Mouse (Mus musculus) frontal cortex, postnatal 25 days (tissue): ENCODE measurements around the gene Zfp667.
"Not testable (repeated sequence)": the region's sequence is repeated elsewhere in the genome, so short reads cannot be mapped to it uniquely, and the experiment has no call there.

Experiments used
- DNase-seq, 2 experiments: peaks; one replicate each; pipeline ENCODE4 v3.0.0; 2022; ENCODE audit warnings: low spot score in 2 of 2

Zfp667 gene

DNA sequence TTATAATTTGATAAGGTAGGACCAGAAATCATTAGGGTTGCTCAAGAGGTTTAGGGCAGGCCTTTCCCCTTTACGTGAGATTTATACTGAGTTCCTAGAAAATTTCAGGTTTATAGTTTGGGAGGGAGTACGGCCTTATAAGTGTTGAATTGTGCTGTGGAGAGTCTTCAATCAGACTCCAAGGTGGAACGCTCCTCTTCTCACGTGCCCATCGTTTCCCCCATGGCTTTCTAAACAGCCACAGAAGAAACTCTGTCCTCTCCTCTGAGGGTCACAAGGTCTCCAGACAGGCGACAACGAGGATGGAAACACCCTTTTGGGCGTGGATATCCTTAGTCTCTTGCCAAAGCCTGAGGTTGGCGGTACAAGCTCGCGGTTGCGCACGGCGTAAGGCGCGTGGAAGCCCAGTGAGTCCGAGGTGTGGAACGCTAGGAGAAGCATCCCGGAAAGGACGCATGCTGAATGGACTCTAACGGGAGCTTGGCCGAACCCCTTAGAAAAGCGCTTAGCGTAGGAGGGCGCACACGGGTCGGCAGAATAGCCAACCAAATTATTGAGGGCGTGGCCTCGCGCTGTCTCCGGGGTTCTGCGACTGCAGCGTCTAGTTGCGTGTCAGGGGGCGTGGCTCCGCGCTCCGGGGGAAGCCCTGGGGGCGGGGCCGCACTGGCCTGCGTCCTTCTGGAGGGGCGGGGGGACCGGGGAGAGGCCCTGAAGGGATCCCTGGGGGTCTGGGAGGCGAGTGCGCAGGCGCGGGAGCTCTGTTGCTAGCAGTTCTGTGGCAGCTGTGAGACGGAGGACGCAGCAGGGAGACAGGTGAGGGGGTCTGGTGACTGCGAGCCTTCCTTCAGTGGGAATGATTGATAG lies at the start of gene Zfp667:
Gene Zfp667 (plus strand): TSS at position 738 of the 864 bp plus-strand sequence.
- DNase-seq, result peak; percentile 95 to 97

DNA sequence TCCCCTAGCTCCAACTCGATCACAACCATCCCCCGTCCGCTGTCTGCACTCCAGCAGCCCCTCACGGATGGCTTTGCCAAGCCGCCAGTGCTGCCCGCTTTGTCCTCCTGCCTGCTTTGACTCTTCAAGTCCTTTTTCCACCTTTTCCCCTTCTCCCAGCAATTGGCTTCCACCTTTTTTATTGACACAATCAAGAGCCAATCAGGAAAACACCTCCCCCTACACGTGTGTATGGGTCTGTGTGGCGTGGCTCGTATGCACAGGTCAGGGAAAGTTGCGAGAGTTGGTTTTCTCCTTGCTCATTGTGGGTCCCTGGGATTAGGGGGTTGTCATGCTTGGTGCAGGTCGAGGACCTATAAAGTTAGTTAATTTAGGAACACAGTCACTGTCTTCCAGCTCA lies 46.6 kb upstream of the Zfp667 start:
- no peak for DNase-seq

DNA sequence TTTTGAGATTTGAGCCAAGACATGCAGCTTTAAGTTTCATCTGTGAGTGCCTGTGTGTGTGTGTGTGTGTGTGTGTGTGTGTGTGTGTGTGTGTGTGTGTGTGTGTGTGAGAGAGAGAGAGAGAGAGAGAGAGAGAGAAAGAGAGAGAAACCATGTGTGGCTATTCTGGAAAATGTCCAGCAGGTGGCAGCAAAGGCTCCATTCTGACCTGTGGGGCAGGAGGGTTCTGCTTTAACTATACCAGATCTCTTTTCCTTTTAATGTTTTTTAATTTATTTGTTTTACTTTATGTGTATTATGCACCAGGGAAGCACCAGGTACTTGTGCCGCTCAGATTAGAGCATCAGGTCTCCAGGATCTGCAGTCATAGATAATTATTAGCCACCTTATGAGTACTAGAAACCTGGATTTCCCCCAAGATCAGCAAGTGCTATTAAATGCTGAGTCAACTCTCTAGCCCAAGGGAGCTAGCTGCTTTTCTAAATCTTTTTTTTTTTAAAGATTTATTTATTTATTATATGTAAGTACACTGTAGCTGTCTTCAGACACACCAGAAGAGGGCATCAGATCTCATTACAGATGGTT lies 45.4 kb upstream of the Zfp667 start:
- peak in 1 of 2 experiments; percentile 6 for DNase-seq

DNA sequence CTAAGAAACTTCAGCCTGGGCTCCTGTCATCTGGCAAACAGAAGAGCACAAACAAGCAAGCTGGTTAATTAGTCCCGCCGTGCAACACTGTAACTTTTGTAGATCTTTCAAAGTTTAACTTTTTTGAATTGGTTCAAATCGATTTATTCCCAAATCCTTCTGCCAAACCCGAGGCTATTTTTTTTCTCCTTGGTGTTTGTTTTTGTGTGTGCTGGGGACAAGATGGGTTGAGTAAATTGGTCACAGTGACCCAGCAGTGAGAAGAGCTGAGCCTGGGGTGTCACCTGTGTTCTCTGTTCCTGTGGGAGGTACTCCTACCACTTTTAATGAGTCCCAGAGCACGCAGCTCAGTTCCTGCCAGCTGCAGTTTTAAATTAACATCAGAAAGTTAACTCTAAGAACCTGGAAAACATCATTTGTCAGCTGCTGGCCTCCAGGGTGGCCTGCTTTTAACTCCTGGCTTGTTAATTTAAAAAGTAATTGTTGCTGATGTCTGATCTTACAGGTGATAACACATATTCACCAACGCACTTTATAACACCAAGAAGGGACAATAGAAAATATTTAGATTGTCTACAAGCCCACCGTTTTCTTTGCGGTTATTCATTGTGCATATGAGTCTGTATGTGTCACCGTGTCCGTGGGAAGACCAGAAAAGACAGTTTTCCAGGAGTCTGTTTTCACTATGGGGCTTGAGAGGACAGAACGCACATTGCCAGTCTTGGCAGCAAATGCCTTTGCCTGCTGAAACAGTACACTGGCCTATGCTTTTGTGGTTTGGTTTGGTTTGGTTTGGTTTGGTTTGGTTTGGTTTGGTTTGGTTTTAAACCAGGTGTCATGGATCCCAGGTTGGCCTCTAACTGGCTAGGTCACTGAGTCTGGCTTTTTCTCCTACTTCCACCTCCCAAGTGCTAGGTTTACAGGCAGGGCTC lies 41.8 kb upstream of the Zfp667 start:
- no peak for DNase-seq

DNA sequence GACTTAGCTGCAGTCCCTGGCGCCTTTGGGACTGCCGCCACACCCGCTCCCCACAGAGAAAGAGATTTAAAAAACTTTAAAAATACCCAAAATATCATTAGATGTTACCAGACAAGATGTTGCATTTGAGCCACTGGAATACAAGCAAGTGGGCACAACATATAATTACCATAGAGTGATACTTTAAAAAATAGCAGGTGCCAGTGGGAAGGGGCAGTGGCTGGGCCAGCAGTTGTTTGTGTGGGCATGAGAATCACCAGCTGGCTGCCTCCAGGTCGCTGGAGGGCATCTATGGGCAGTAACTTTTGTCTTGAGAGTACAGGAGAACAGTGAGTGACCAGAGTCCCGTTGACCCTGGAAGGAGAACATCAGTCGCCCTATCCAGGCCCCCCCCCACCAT lies 34.0 kb upstream of the Zfp667 start, which contains the start of gene Epp13:
Gene Epp13 (plus strand): TSS at position 301 of the 400 bp plus-strand sequence.
- no peak for DNase-seq

DNA sequence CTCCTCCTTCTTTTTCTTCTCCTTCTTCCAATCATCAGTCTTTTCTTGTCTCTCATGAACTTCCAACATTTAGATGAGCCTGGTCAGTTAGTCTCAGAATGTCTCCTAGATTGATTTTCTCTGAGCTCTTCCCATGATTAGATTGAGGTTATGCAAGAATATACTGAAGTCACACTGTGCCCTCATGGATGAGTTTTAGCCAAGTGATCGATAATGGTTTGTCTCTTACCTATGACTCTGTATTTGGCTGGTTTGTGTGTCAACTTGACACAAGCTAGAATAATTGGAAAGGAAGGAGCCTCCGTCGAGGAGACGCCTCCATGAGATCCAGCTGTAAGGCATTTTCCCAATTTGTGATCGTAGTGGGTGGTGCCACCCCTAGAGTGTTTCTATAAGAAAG lies 31.9 kb upstream of the Zfp667 start:
- DNase-seq, result no peak

DNA sequence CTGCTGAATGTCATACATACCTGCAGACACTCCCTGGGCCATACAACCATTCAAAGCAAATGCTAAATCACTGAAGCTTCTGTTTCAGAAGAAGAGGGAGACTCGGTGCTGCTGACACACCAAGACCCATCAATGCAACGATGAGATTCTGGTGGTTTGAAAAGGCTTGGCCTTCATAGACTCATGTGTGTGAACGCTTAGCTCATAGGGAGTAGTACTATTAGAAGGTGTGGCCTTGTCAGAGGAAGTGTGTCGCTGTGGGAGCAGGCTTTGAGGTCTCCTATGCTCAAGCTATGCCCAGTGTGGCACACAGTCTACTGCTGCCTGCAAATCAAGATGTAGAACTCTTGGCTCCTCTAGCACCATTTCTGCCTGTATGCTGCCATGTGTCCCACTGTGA lies 29.0 kb upstream of the Zfp667 start:
- no peak for DNase-seq

DNA sequence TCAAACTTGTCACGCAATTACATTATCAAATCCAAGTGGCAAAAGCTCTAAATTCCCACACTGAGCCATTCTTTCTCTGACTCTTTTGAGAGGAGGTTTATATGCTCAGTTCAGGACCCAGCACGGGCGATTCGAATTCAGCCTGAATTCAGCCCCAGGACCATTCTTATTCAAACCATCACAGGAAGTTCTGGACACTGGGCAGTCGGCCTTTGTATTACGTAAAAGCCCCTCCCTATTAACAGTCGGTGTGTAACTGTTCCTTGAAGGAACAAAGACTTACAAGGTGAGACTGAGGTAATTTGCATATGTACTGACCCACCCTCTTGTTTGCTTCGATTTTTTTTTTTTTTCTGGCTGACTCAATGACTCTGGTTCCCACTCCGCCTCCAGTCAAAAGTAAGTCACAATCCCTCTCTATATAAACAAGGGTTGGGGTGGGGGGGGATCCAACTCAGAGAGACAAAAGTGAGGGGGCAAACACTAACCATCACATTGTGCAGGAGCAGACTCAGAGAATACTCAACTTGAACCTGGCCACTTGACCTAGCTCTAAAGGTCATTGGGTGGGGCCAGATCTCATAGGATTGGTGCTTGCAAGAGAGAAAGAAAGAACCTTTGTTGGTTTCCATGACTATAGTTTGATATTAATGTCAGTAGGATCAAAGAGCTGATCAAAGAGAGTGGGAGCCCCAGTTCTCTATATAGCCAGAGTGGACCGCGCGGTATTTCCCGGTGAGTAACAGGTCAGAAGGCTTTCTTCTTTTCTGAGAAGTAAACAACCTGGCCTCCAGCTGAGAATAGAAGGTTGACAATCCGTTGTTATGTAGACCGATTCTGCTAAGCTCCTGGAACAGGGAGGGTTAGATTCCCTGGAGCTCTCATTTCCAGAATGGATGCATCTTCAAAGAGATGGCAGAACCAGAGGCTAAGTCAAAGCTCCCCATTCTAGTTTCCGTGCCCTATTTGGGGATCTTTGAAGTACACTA lies 27.9 kb upstream of the Zfp667 start:
- no peak for DNase-seq

DNA sequence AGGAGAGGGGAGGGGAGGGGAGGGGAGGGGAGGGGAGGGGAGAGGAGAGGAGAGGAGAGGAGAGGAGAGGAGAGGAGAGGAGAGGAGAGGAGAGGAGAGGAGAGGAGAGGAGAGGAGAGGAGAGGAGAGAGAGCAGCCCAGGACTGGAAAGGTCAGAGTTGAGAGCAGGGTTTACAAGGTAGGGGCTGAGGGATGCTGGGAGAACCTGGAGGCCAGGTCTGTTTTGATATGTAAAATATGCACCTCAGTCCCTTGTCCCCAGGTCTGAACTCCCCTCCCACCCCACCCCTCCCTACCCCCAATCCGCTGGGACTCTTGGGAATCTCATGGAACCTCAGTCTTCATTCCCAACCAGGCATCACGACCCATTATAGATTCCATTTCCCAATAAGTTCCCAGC lies 26.4 kb upstream of the Zfp667 start:
- not testable (repeated sequence) for DNase-seq

DNA sequence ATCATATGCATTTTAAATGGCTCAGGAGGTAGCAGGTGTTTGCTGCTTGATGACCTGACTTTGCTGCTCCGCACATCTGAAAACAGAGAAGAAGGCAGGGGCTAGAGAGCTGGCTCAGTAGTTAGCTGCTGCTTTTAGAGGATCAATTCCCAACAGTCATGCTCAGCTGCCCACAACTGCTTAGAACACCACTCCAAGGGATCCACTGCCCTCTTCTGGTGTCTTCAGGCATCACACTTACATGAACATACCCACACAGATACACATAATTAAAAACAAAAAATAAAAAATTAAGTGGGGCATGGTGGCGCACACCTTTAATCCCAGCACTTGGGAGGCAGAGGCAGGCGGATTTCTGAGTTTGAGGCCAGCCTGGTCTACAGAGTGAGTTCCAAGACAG lies 24.3 kb upstream of the Zfp667 start:
- DNase-seq, result no peak

DNA sequence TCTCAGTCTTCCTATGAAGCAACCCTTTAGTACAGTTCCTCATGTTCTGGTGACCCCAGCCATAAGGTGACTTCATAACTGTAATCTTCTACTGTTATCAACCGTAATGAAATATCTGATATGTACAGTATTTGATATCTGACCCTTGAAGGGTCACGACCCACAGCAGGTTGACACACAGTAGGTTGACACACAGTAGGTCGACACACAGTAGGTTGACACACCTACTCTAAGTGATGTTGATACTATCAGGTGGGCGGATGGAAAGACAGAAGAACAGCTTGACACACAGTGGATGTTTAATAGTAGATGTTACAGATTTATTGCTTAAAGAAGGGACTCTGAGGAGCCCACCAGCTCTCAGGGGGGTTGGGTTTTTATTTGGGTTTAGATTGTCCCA lies 23.4 kb upstream of the Zfp667 start:
- DNase-seq, result no peak

DNA sequence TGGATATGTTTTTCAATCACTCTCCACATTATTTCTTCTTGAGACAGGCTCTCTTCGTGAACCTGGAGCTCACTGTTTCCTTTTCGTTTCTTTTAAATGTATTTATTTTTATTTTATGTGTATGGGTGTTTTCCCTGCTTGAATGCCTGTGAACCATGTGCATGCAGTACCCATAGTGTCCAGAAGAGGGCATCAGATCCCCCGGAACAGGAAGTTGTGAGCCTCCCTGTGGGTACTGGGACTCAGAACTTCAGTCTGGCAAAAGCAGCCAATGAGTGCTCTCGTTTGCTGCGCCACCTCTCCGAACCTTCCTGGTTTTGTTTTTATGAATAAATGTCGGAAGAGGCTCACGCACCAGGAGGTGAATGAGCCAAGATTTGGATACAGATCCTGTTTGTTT lies 20.7 kb upstream of the Zfp667 start:
- no peak for DNase-seq

DNA sequence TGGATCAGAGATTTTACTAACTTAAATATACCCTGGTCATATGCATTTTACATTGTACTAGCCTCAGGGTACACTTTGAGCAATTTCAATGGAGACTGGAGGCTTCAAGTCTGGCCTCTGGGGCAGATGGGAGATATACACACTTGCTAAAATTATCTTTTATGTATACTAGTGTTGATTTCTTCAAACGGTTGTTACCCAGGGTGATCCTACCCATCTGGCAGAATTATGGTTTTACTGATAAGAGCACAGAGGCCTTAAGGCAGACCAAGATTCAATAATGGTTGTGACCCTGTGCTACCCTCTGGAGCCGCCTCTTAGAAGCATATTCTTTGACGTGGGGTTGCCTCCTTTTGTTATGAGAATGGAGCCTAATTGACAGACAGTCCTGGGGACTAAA lies 8.5 kb upstream of the Zfp667 start:
- no peak for DNase-seq

DNA sequence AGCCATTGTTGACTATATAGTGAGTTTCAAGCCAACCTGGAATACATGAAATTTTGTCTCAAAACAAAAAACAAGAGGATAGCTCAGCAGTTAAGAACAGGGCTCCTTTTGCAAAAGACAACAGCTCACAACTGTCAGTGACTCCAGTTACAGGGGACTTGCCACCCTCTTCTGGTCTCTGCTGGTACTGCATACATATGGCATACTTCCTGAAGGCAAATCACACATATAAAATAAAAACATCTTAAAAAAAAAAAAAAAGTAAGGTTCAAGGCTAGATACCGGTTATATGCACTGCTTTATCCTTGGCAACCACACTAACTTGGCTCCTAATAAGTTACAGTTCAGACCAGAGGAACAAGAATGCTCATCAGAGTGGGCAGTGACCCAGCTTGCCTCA lies 3.6 kb upstream of the Zfp667 start:
- DNase-seq, result peak; percentile 50 to 70

DNA sequence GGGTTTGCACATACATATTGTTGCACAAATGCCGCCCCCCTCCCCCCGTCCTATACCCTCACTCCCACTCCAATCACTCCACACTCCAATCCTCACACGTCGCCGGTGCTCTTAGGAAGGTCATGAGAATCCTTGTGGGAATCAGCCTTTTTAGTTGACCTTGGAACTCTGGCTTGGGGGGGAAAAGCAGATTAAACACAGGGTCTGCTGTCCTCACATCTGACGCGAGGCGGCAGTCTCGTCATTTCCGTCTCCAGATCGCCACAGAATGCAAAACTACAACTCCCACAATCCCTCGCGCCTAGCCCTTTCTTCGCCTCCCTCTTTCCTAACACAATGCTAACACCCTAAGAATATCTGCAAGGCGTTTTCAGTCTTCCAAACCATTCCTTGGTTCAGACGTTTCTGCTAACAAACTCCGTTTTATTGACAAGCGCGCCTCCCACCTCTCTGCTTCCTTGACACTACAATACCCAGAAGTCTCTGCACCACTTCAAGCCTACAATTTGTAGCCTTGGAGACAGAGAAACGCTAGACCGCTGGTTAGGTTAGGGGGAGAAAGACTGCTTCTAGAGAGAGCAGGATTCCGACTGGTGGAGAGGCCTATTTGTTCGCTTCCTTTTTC lies 2.8 kb upstream of the Zfp667 start:
- DNase-seq, result peak; percentile 59 to 72

DNA sequence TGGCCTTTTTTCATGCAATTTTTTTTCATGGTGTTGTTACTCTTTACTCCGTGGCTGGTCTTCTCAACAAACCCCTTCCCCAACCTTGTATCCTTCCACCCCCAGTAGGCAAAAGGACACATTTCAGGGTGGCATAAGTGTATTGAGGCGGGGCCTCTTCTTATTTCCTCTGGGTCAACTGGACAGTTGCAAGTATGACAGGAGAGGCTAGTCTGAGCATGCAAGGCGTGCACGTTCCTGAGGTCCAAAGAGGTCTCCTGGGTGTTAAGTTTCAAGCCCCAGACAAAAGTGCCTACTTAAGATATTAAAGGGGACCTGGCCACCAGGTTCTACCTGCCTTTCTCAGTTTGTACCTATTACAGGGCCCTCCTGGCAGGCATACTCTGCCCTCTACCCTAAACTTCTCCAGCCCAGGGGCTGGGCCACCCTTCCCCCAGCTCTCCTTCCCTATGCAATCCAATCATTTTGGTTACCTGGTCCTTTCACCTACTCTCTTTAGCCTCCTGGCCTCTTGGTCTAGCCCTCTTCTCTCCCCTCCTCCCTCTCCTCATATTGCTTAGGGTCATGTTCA lies 1.9 kb upstream of the Zfp667 start:
- DNase-seq, result no peak

DNA sequence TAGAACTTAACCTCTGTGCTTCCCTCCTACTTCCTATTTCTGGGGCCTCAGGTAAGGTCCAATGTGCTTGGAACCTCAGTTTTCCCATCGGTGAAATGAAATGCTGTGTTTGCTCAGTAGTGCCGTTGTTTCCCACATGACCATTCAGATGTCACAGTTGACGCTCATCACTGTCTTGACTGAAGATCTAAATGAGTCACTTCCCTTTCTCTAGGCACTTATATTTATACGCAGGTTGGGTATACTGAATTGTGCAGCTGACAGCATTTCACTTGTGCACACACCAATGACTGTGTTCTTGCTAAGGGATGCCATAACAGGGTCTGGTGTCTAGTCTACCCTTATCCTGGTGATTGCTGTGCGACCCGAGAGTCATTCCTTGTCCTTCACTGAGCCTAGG lies 1.0 kb upstream of the Zfp667 start:
- DNase-seq, result no peak

DNA sequence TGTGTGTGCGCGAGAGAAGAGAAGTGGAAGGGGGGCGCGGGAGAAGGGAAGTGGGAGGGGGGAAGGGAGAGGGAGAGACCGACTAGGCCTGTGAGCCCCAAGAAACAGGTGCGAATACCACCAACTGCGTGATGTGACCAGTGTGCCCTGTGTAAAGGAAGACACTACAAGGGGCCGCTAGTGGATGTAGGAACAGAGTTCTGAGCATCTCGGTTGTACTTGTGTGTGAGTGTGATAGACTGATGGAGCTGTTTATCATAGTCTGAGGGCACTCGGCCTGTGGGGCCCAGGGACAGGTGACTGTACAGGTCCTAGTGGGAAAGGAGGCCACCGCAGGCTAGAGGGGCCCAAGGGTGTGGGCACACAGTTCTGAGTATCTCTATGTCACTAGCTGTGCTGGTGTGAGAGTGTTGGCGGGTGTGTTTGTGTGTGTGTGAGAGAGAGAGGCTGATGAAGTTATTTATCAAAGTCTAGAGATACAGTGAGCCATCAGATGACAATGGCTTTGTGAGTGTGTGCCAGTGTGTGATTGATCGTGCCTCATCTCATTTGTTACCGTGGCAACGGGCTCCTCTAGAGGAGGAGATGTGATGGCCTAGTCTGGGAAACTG lies 647 bp downstream of the Zfp667 start:
- DNase-seq, result peak in 1 of 2 experiments; percentile 17

DNA sequence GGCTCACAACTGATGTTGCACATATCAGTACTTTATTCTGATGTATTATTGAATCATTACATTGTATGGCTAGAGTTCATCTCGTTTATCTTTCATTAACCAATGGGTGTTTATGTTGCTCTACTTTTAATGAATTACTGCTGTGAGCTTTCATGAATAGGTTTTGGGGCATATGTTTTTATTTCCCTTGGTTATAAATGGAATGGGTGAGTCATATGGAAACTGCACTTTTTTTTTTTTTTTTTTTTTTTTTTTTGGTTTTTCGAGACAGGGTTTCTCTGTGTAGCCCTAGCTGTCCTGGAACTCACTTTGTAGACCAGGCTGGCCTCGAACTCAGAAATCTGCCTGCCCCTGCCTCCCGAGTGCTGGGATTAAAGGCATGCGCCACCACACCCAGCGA lies 4.7 kb downstream of the Zfp667 start:
- not testable (repeated sequence) for DNase-seq

DNA sequence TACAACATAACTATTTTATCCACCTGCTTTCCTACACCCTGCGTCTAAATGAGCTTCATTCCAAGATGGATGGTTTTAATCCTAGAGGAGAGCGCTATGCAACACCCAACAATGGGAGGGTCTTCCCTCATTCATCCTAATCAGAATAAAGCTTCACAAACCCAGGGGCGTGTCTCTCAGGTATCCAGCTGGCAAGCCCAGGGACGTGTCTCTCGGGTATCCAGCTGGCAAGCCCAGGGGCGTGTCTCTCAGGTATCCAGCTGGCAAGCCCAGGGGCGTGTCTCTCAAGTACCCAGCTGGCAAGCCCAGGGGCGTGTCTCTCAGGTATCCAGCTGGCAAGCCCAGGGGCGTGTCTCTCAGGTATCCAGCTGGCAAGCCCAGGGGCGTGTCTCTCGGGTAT lies 14.4 kb downstream of the Zfp667 start:
- not testable (repeated sequence) for DNase-seq
